Mouse (Mus musculus): ENCODE data around the gene Unc13a. TPM values are rescaled to one million over a fixed set of nuclear protein-coding genes. Genes with fewer than 3 reads are reported as not detected.
"Not testable (repeated sequence)": the region's sequence is repeated elsewhere in the genome, so short reads cannot be mapped to it uniquely, and the experiment has no call there.

Unc13a gene
- polyA plus RNA-seq (2015; fragmentation: Nextera tagmentation; extraction: Ambion mirVana): 1.1 TPM in 2 replicates

DNA sequence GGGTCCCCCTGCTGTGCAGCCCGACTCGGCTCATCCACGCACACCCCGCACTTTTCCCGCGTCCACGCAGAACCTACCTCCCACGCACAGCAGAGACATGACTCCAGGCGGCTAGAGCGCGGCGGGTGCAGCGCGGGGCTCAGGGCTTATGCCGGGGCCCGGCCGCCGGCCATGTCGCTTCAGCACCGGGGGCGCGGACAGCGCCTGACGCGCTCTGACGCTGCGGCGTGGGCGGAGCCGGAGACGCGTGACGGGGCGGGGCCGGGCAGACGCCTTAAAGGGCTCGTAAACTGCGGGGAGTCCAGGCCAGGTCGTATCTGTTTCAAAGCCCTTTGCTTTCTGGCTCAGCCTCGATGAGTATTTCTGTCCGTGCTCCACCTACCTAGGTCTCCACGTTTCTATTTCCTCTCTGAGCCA is at the start of gene Unc13a:
Gene Unc13a (minus strand): TSS at position 209 of the 417 bp plus-strand sequence.
- H3K27ac ChIP-seq: no peak within 1 kb of the TSS
- 0% methylated on average over 42 of the region's 42 CpGs for WGBS
- no peaks in the 10 kb centered on the region for H3K36me3 ChIP-seq
- peak within 1 kb of the TSS; percentile 46 for H3K4me3 ChIP-seq (replicated peaks)
- ATAC-seq (ENCODE audit: insufficient read depth, low FRiP score, low read depth): peak; percentile 51; the same call in 1 of the 2 replicates
- H3K4me2 ChIP-seq: peak within 1 kb of the TSS; percentile 92
- H3K27me3 ChIP-seq (replicated peaks): peaks cover 21% of the 10 kb centered on the region; the same call in 1 of the 2 replicates
- H3K9me3 ChIP-seq: no peaks in the 10 kb centered on the region
- H3K4me1 ChIP-seq: peaks cover 26% of the 10 kb centered on the region
- 0 out of 2 replicates have a peak within 1 kb of the TSS, but pooled peaks have one; percentile 8 for H3K9ac ChIP-seq

DNA sequence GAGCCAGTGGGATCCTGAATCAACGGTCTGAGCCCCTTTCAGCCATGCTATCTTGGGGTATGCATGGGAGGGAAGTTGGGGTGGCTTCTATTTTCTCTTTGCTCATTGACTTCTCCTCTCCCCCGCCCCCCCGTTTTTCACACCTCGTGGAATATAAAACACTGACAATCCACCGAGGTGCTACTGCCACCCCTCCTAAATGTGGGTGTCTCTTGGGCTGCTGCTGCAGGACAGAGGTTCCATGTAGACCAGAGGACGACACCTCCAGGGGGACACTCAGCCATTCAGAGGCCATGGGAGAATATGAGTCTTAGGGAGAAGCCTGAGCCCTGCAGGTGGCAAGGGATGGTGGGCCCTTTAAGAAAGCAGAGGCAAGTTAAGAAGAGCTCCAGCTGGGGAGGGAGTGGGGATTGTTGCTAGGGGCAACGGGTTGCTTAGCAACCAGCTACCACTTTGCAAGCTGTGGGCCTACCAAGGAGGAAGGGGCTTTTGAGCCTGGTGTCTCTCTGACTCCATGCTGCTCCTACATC is 48.4 kb upstream of the Unc13a start:
- WGBS: 43% methylated on average over 7 of the region's 7 CpGs
- Histone ChIP-seq H3K27ac (no peak overlapping the region), H3K36me3 (no peaks in the 10 kb centered on the region), H3K9me3 (no peaks in the 10 kb centered on the region), H3K27me3 (replicated peaks) (no peaks in the 10 kb centered on the region), H3K4me2 (no peak overlapping the region), H3K4me1 (peaks cover 5% of the 10 kb centered on the region), H3K4me3 (replicated peaks) (no peak overlapping the region), H3K9ac (no peak overlapping the region)
- no peak for ATAC-seq (ENCODE audit: insufficient read depth, low FRiP score, low read depth)

DNA sequence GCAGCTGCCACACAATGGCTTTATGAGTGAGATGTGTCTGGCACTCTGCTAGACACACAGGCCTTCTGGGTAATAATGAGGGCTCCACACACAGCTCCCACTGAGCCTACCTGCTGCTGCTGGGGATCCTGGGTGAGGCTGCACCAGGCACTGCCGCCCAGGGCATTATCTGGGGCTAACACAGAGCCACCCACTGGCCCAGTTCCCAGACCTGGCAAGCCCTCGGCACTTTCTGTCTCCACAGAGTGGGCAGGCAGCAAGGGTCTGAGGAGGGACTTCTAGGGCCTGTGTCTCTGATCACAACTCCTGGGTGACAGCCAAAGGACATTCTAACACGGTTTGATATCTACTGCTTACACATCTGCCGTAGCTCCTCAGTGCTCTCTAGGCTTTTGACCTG is 47.7 kb upstream of the Unc13a start:
- Histone ChIP-seq H3K9me3 (no peaks in the 10 kb centered on the region), H3K36me3 (no peaks in the 10 kb centered on the region), H3K27me3 (replicated peaks) (no peaks in the 10 kb centered on the region), H3K4me3 (replicated peaks) (no peak overlapping the region), H3K4me1 (0 out of 2 replicates have a peak, but pooled peaks cover 3% of the 10 kb centered on the region), H3K27ac (no peak overlapping the region), H3K4me2 (no peak overlapping the region), H3K9ac (no peak overlapping the region)
- 63% methylated on average over 4 of the region's 4 CpGs for WGBS
- ATAC-seq (ENCODE audit: insufficient read depth, low FRiP score, low read depth): no peak

DNA sequence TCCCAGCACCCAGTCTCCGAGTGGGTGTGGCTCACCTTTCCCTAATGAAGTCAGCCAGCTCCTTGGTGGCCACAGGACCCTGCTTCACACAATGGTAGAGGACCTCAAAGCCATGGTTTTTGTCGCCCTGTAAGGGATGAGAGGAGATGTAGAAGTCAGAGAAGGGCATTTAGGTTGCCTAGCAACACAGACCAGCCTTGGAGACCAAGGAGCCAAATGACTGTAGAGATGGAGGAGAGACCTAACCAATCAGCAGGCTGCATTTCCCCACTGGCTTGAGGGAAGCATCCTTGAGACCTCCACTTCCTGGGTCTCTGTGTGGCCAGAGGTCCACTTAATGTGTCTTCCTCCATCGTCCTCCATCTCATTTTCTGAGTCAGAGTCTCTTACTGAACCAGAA is 46.7 kb upstream of the Unc13a start:
- WGBS: 41% methylated on average over 3 of the region's 3 CpGs
- Histone ChIP-seq H3K9ac (no peak overlapping the region), H3K36me3 (no peaks in the 10 kb centered on the region), H3K27me3 (replicated peaks) (no peaks in the 10 kb centered on the region), H3K27ac (no peak overlapping the region), H3K4me3 (replicated peaks) (no peak overlapping the region), H3K4me2 (no peak overlapping the region), H3K4me1 (0 out of 2 replicates have a peak, but pooled peaks cover 3% of the 10 kb centered on the region), H3K9me3 (no peaks in the 10 kb centered on the region)
- ATAC-seq (ENCODE audit: insufficient read depth, low FRiP score, low read depth): no peak

DNA sequence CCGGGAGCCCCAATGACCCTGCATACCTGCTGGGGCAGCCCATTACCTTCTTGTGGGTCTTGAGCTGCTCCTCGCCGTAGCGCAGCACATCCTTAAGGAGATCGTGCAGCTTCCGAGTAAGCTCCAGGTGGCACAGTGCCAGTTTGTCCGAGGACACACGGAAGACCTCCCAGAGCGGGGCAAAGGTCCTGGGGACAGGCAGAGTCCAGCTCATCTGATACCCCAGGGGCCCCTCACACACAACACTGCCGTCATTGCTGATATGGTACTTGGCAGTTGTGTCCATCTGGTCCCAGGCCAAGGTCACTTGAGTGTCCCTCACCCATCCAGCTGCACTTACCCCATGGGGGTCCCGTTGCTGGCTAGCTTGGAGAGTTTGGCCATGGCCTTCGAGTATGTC is 45.5 kb upstream of the Unc13a start:
- Histone ChIP-seq H3K4me2 (no peak overlapping the region), H3K36me3 (no peaks in the 10 kb centered on the region), H3K27me3 (replicated peaks) (no peaks in the 10 kb centered on the region), H3K9ac (no peak overlapping the region), H3K27ac (no peak overlapping the region), H3K9me3 (no peaks in the 10 kb centered on the region), H3K4me3 (replicated peaks) (no peak overlapping the region), H3K4me1 (0 out of 2 replicates have a peak, but pooled peaks cover 3% of the 10 kb centered on the region)
- no peak for ATAC-seq (ENCODE audit: insufficient read depth, low FRiP score, low read depth)
- 75% methylated on average over 12 of the region's 12 CpGs for WGBS

DNA sequence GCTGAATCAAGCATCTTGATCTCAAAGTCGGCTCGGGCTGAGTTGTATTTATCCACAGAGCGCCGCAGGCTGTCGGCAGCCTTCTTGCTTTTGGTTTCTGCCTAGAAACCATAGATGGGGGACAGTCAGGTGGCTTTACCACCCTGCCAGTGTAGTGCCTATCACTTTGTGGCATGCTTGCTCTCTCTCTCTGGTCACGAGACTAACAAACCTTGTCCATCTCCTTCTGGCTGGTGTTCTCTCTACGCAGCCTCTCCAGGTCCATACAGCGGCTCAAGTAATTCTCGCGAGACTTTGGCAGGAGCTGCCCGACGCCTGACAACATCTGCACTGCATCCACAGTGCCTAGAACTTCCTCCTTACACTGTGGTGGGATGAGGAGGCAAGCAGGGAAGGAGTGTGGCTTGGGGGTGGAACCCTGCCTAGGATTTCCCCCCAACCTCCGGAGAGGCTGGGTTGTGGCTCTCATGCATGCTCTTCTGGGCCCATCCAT is 45.0 kb upstream of the Unc13a start:
- no peak overlapping the region for H3K4me3 ChIP-seq (replicated peaks)

DNA sequence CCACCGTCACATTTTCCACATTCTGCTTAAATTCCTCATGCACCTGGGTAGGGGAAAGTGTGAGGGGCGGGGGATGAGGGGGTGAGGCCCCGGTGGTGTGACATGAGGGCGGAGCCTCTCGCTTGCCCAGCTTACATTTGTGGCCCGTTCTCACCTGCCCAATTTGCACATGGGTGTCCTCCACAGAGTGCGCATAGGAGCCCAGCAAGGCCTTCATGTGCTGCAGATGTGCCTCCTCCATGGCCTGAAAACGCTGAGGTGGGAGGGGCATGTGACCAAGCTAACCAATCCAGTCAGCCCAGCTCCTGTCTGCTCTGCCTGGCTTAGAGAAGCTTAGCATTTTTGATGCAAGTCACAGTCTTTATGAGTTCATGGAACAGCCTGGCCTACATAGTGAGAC is 44.0 kb upstream of the Unc13a start:
- Histone ChIP-seq H3K4me3 (replicated peaks) (no peak overlapping the region), H3K9me3 (no peaks in the 10 kb centered on the region), H3K36me3 (no peaks in the 10 kb centered on the region), H3K4me1 (0 out of 2 replicates have a peak, but pooled peaks cover 3% of the 10 kb centered on the region), H3K27me3 (replicated peaks) (no peaks in the 10 kb centered on the region), H3K4me2 (no peak overlapping the region), H3K27ac (no peak overlapping the region), H3K9ac (no peak overlapping the region)
- 28% methylated on average over 8 of the region's 8 CpGs for WGBS
- no peak for ATAC-seq (ENCODE audit: insufficient read depth, low FRiP score, low read depth)

More for the DNA sequence above, 45.0 kb upstream of the Unc13a start:
- H3K4me1 ChIP-seq: 0 out of 2 replicates have a peak, but pooled peaks cover 3% of the 10 kb centered on the region
- H3K27me3 ChIP-seq (replicated peaks): no peaks in the 10 kb centered on the region
- no peak overlapping the region for H3K9ac ChIP-seq
- H3K27ac ChIP-seq: no peak overlapping the region
- no peaks in the 10 kb centered on the region for H3K36me3 ChIP-seq
- no peak overlapping the region for H3K4me2 ChIP-seq
- no peaks in the 10 kb centered on the region for H3K9me3 ChIP-seq
- WGBS: 82% methylated on average over 13 of the region's 13 CpGs
- ATAC-seq (ENCODE audit: insufficient read depth, low FRiP score, low read depth): no peak

DNA sequence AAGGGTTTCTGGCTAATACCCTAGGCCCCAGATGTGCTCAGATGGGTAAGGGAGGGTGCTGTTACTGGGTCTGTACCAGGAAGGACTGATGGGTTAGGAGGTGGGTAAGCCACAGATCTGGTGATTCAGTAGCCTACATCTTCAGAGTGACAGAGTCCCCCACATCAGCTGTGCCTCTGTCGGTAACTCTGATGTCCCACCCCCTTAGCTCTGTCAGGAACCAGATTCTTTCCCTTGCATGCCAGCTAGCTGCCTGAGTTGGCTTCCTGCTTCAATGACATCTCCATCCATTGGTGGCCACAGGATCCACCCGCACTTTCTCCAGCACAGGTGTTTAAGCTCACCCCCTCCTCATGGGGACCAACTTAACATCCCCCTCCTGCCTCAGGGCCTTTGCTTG is 40.0 kb upstream of the Unc13a start:
- Histone ChIP-seq H3K27me3 (replicated peaks) (peaks cover 13% of the 10 kb centered on the region), H3K4me2 (no peak overlapping the region), H3K36me3 (no peaks in the 10 kb centered on the region), H3K9me3 (no peaks in the 10 kb centered on the region), H3K4me1 (0 out of 2 replicates have a peak, but pooled peaks cover 3% of the 10 kb centered on the region), H3K4me3 (replicated peaks) (no peak overlapping the region), H3K27ac (no peak overlapping the region), H3K9ac (no peak overlapping the region)
- 87% methylated on average over 2 of the region's 2 CpGs for WGBS
- no peak for ATAC-seq (ENCODE audit: insufficient read depth, low FRiP score, low read depth)

DNA sequence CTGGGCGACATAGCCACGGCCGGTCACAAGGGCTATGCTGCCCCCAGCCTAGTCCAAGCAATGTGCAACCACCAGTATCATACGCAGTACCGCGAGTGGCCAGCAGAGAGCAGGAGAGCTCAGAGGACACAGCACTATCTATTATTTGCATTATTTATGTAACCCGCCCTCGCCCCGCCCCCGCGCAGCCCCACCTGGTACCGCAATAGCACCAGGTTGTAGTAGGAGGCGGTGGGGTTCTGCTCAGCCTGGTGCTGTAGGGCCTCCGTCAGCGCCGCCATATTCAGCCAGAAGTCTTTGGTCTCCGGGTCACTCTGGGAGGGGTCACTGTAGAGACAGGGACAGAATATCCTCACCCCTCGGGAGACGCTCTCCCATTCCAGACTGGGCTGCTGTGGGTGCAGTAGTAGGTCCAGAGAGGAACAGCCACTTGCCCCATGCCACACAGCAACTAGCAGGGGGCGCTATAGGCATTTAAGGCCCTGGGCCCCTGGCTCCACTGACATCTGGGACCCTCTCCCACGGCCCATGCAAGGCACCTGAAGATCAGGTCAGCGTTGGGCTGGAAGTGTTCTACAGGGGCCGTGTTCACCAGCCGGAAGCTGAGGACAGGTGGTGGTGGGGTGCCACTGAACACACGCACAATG is 38.4 kb upstream of the Unc13a start:
- H3K27ac ChIP-seq: no peak overlapping the region
- peak overlapping the region; percentile 15; the same call in 1 of the 2 replicates for H3K4me3 ChIP-seq (replicated peaks)
- peak overlapping the region; percentile 54 for H3K4me2 ChIP-seq
- H3K9ac ChIP-seq: no peak overlapping the region
- ATAC-seq (ENCODE audit: insufficient read depth, low FRiP score, low read depth): peak; percentile 74
- no peaks in the 10 kb centered on the region for H3K4me1 ChIP-seq
- 25% methylated on average over 25 of the region's 25 CpGs for WGBS
- peaks cover 13% of the 10 kb centered on the region for H3K27me3 ChIP-seq (replicated peaks)
- H3K9me3 ChIP-seq: no peaks in the 10 kb centered on the region
- H3K36me3 ChIP-seq: no peaks in the 10 kb centered on the region

DNA sequence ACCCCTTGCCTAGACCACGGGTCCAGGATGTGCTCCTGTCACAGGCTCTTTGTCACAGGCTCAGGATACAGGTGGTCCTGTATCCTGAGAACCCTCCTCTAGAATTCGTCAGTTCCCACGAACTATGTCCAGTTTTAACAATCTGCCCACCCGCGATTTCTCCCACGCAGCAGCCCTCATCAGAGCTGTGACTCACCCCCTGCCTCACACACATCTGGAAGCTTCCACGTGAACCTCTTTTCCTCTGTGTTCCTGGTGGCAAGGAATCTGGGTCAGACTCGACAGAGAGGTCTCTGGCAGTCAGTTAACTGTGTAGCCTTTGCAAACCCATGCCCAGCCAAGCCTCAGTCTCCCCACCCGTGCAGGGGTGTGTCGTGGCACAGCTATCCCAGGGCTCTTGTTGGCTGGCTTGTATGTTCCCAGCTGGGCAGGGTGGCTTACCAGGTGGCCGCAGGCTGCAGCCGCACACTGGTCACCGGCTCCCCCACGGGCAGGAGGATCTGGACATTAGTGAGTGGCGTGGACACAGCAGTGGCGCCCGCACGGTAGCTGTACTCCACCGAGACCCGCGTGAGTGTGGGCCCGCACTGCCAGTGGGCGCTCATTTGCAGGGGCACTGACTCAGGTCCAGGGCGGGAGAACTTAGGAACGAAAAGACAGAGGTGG is 37.7 kb upstream of the Unc13a start:
- Histone ChIP-seq H3K36me3 (no peaks in the 10 kb centered on the region), H3K27me3 (replicated peaks) (peaks cover 13% of the 10 kb centered on the region), H3K4me2 (peak overlapping the region; percentile 54), H3K4me1 (no peaks in the 10 kb centered on the region), H3K4me3 (replicated peaks) (peak overlapping the region; percentile 15; the same call in 1 of the 2 replicates), H3K9me3 (no peaks in the 10 kb centered on the region), H3K9ac (no peak overlapping the region), H3K27ac (no peak overlapping the region)
- WGBS: 38% methylated on average over 25 of the region's 25 CpGs
- ATAC-seq (ENCODE audit: insufficient read depth, low FRiP score, low read depth): peak; percentile 40; the same call in 1 of the 2 replicates

DNA sequence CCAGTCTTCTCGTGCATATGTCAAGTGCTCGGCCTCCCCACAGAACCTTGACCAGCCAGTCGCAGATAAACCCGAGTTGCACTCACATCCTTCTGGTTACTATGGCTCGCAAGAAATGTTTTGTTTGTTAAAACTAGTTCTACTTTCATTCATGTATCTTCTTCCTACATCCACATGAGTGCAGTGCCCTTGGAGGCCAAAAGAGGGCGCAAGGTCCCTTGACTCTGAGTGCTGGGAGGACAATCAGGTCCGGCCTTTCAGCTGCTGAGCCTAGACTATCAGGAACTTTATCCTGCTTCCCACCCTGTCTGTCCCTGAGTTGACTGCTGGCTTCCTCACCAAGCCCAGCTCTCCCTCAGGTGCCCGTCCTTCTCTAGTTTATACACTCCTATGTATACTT is 36.3 kb upstream of the Unc13a start:
- Histone ChIP-seq H3K4me1 (no peaks in the 10 kb centered on the region), H3K9ac (no peak overlapping the region), H3K27me3 (replicated peaks) (peaks cover 13% of the 10 kb centered on the region), H3K4me2 (no peak overlapping the region), H3K27ac (no peak overlapping the region), H3K36me3 (no peaks in the 10 kb centered on the region), H3K9me3 (no peaks in the 10 kb centered on the region), H3K4me3 (replicated peaks) (no peak overlapping the region)
- no peak for ATAC-seq (ENCODE audit: insufficient read depth, low FRiP score, low read depth)
- 37% methylated on average over 8 of the region's 8 CpGs for WGBS

DNA sequence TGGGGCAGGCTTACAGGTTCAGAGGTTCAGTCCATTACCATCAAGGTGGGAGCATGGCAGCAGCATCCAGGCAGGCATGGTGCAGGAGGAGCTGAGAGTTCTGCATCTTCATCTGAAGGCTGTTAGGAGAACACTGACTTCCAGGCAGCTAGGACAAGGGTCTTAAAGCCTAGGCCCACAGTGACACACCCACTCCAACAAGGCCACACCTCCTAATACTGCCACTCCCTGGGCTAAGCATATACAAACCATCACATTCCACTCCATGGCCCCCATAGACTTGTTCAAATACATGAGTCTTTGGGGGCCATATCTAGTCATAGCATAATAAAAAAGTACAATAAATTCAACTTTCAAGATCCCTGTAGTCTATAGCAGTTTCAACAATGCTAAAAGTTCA is 31.8 kb upstream of the Unc13a start:
- peak overlapping the region; percentile 72; the same call in 1 of the 2 replicates for H3K27ac ChIP-seq
- peaks cover 25% of the 10 kb centered on the region for H3K27me3 ChIP-seq (replicated peaks)
- H3K4me3 ChIP-seq (replicated peaks); ATAC-seq (ENCODE audit: insufficient read depth, low FRiP score, low read depth); H3K9ac ChIP-seq; H3K4me2 ChIP-seq; H3K36me3 ChIP-seq; H3K9me3 ChIP-seq: not testable (repeated sequence)
- H3K4me1 ChIP-seq: peaks cover 23% of the 10 kb centered on the region; the same call in 1 of the 2 replicates
